Mouse (Mus musculus): ENCODE results near the gene Slain2. TPM values are rescaled to one million over a fixed set of nuclear protein-coding genes. Genes with fewer than 3 reads are reported as not detected.

Gene Slain2
- polyA plus RNA-seq, 1 experiment from 2014 or later = 16.4 TPM

DNA sequence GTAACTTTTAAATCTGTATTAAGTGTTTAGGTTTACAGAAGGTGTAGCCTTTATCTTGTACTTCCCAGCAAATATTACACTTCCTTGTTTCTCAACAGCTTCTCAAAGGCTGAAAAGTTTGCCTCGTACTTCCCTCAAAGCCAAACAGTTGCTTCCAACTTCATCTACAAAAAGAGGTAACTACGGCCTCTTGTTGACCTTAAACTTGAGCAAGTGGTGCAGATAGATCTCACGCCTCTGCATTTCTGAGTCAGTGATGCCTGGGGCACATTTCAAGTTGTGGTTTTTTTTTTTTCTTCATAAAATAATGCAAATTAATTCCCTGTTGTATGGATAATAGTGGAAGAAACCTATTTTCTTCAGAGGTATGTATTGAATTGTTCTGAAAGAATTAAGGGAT lies 51.6 kb downstream of the Slain2 start:
- no peak for ATAC-seq (ENCODE audit: insufficient number of reproducible peaks, low FRiP score, low TSS enrichment, low read depth)
- Histone ChIP-seq H3K27ac (no peak overlapping the region), H3K27me3 (no peaks in the 10 kb centered on the region), H3K9me3 (no peaks in the 10 kb centered on the region), H3K4me3 (no peak overlapping the region), H3K36me3 (peaks cover 22% of the 10 kb centered on the region), H3K9ac (no peak overlapping the region), H3K4me1 (no peaks in the 10 kb centered on the region), H3K4me2 (no peak overlapping the region)
- 78% methylated on average over 3 of the region's 3 CpGs for WGBS

DNA sequence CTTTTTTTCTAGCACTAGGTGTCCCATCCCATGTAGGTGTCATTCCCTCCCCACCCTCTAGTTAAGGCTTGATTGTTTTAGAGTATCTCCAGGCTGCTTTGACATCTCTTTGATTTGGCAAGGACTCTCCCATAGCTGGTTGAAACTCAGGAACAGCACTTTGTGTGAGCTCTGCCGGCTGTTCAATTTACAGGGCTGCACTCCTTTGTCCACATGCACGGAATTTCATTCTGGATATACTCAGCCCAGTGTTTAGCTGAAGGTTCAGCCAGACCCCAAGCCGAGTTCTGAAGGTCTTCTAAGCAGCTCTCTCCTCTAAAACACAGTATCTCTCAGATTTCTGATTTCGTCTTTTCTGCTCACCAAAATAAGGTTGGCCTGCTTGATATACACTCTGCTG lies 58.3 kb downstream of the Slain2 start:
- H3K9ac ChIP-seq = no peak overlapping the region
- H3K27me3 ChIP-seq = no peaks in the 10 kb centered on the region
- no peak overlapping the region for H3K27ac ChIP-seq
- no peak overlapping the region for H3K4me3 ChIP-seq
- no peaks in the 10 kb centered on the region for H3K9me3 ChIP-seq
- WGBS = 64% methylated on average over 4 of the region's 4 CpGs
- H3K36me3 ChIP-seq = peaks cover 53% of the 10 kb centered on the region
- H3K4me2 ChIP-seq = no peak overlapping the region
- no peaks in the 10 kb centered on the region for H3K4me1 ChIP-seq
- ATAC-seq (ENCODE audit: insufficient number of reproducible peaks, low FRiP score, low TSS enrichment, low read depth) = no peak

DNA sequence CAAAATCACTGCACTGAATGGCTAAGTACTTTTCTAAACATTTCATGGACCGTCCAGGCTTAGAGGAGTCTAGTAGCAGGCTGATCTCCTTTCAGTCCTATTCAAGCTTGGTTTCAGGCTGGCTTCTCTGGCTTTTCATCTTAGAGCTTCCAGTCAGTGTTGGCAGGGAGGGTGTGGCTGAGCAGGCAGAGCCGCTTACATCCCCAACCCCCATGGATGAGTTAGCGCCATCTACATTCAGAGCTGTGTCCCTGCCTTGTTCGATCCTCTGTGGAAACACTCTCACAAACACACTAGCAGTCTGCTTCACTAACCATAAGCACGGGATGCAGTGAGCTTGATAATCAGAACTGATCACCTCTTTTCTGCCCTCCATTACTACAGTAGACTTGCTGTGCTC lies 58.8 kb downstream of the Slain2 start:
- Histone ChIP-seq H3K4me2 (no peak overlapping the region), H3K4me3 (no peak overlapping the region), H3K36me3 (peaks cover 53% of the 10 kb centered on the region), H3K27ac (no peak overlapping the region), H3K9me3 (no peaks in the 10 kb centered on the region), H3K27me3 (no peaks in the 10 kb centered on the region), H3K9ac (no peak overlapping the region), H3K4me1 (no peaks in the 10 kb centered on the region)
- 62% methylated on average over 5 of the region's 5 CpGs for WGBS
- no peak for ATAC-seq (ENCODE audit: insufficient number of reproducible peaks, low FRiP score, low TSS enrichment, low read depth)

DNA sequence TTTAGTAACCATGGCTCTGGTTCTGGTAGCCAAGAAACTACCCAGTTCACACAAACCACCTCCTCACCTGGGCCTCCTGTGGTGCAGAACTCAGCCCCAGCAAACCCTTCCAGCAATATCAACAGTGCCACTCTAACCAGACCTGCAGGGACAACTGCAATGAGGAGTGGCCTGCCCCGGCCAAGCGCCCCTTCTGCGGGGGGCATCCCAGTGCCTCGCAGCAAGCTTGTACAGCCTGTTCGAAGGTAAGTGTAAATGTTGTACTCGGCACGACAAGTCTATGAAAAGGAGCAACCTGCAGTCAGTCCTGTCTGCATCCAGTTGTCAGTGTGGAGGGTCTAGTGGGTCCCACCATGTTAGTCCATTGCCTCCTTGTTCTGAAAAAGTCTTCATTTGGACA lies 60.5 kb downstream of the Slain2 start, which contains the start of gene Gm10135:
Gm10135 (minus strand) TSS at position 101 of the 400 bp plus-strand sequence.
- Histone ChIP-seq H3K27ac (no peak within 1 kb of the TSS), H3K9ac (no peak within 1 kb of the TSS), H3K4me1 (no peaks in the 10 kb centered on the region), H3K4me2 (no peak within 1 kb of the TSS), H3K27me3 (no peaks in the 10 kb centered on the region), H3K4me3 (no peak within 1 kb of the TSS), H3K36me3 (peaks cover 48% of the 10 kb centered on the region), H3K9me3 (no peaks in the 10 kb centered on the region)
- WGBS = 96% methylated on average over 7 of the region's 7 CpGs
- no peak for ATAC-seq (ENCODE audit: insufficient number of reproducible peaks, low FRiP score, low TSS enrichment, low read depth)

DNA sequence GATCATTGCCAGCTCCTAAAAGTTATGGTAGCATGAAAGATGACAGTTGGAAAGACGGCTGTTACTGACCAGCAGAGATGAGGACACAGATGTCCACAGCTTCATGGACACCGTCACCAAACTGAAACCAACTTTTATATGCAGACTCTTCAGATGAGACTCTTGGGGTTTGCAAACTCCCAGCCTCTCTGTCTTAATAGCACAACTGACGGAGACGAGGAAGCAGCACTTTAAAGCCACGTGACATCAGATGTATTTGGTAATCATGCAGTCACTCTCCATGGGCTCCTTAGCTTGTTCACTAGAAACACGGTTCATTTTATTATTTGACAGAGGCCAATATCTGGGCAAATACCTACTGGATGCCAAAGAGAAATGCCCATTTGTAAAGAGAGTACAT lies 61.9 kb downstream of the Slain2 start:
- WGBS = 74% methylated on average over 6 of the region's 6 CpGs
- no peaks in the 10 kb centered on the region for H3K4me1 ChIP-seq
- no peaks in the 10 kb centered on the region for H3K9me3 ChIP-seq
- no peak for ATAC-seq (ENCODE audit: insufficient number of reproducible peaks, low FRiP score, low TSS enrichment, low read depth)
- H3K36me3 ChIP-seq = peaks cover 49% of the 10 kb centered on the region
- no peak overlapping the region for H3K9ac ChIP-seq
- no peak overlapping the region for H3K4me3 ChIP-seq
- H3K27ac ChIP-seq = no peak overlapping the region
- no peaks in the 10 kb centered on the region for H3K27me3 ChIP-seq
- H3K4me2 ChIP-seq = no peak overlapping the region

DNA sequence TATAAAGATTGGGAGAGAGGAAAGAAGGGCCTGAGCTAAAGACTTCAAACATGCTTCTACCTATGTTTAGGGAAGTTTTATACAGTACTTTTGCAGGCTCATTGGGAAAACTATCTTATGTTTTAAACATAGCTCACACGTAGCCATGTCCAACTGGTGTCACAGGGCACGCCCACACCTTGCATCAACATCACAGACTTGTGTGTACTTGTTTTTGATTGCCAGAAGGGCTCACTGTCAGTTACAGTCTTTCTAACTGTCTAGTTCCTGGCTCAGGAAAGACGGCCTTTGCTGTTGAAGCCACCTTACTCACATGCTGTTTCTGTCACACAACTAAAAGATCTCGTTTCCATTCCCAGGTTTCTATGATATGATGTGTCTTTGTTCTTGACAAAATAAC lies 62.4 kb downstream of the Slain2 start:
- ATAC-seq (ENCODE audit: insufficient number of reproducible peaks, low FRiP score, low TSS enrichment, low read depth) = no peak
- Histone ChIP-seq H3K27me3 (no peaks in the 10 kb centered on the region), H3K4me1 (no peaks in the 10 kb centered on the region), H3K27ac (no peak overlapping the region), H3K9ac (no peak overlapping the region), H3K36me3 (peaks cover 49% of the 10 kb centered on the region), H3K9me3 (no peaks in the 10 kb centered on the region), H3K4me2 (no peak overlapping the region), H3K4me3 (no peak overlapping the region)
- WGBS = 71% methylated on average over 4 of the region's 4 CpGs

DNA sequence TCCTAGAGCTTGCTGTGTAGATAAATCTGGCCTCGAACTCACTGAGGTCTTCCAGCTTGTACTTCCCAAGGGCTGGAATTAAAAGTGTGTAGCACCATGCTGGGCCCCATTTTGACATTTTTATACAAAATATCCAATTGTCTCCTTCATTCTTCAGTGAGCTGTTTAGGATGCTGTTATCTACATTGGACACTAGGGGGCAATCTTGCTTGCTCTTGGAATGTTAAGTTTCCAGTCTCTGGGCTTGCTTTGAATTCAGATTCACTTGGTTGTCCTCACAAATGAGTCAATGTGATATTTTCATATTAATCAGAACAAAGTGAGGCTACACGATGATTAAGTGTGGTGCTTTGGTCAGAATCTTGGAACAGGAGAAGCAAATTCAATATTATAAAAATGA lies 70.0 kb downstream of the Slain2 start:
- Histone ChIP-seq H3K9ac (no peak overlapping the region), H3K9me3 (no peaks in the 10 kb centered on the region), H3K27me3 (no peaks in the 10 kb centered on the region), H3K36me3 (peaks cover 13% of the 10 kb centered on the region), H3K4me3 (no peak overlapping the region), H3K4me1 (peaks cover 5% of the 10 kb centered on the region; the same call in 1 of the 2 replicates), H3K27ac (no peak overlapping the region), H3K4me2 (no peak overlapping the region)
- WGBS = 10% methylated on average over 2 of the region's 2 CpGs
- no peak for ATAC-seq (ENCODE audit: insufficient number of reproducible peaks, low FRiP score, low TSS enrichment, low read depth)

DNA sequence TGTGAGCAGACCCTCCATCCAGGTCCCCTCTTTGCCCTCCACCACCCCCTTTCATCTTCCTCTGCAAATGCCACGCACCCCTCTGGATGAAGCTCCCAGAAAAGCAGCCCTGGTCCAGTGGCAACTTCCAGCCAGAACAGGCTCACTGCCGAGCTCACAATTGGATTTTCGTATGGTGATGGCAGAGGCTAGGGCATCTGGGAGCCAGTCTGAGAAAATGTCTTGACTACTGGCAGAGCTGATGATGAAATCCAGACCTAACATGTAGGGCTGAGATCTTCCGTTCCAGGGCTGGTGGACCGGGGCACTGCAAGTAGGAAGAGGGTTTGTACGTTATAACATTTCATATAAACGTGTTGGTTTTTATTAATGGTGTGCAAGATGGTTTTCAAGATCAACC lies 73.7 kb downstream of the Slain2 start:
- H3K27ac ChIP-seq = no peak overlapping the region
- no peak for ATAC-seq (ENCODE audit: insufficient number of reproducible peaks, low FRiP score, low TSS enrichment, low read depth)
- H3K4me3 ChIP-seq = no peak overlapping the region
- no peaks in the 10 kb centered on the region for H3K27me3 ChIP-seq
- H3K36me3 ChIP-seq = no peaks in the 10 kb centered on the region
- WGBS = 59% methylated on average over 7 of the region's 7 CpGs
- H3K9me3 ChIP-seq = no peaks in the 10 kb centered on the region
- H3K4me1 ChIP-seq = peaks cover 5% of the 10 kb centered on the region; the same call in 1 of the 2 replicates
- H3K9ac ChIP-seq = no peak overlapping the region
- no peak overlapping the region for H3K4me2 ChIP-seq

DNA sequence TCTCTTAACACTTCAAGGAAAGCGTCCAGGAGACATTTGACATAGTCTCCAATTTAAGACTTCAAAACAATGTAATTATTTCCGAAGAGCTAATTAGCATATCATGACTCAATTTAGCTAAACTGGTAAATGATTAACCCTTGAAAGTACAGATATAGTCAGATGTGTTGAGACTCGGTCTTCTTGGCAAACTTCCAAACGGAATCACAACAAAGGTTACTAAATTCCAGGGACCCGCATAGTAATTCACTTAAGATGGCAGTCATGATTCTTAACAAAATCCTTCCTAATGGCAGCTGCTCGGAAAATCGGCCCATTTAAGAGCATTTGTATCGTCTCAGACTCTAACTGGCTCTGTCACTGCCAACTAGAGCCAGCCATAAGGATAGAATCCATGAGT lies 75.7 kb downstream of the Slain2 start:
- H3K4me3 ChIP-seq = no peak overlapping the region
- 56% methylated on average over 8 of the region's 8 CpGs for WGBS
- no peak overlapping the region for H3K9ac ChIP-seq
- H3K27ac ChIP-seq = no peak overlapping the region
- H3K9me3 ChIP-seq = no peaks in the 10 kb centered on the region
- H3K27me3 ChIP-seq = no peaks in the 10 kb centered on the region
- no peaks in the 10 kb centered on the region for H3K36me3 ChIP-seq
- peaks cover 3% of the 10 kb centered on the region; the same call in 1 of the 2 replicates for H3K4me1 ChIP-seq
- ATAC-seq (ENCODE audit: insufficient number of reproducible peaks, low FRiP score, low TSS enrichment, low read depth) = no peak
- H3K4me2 ChIP-seq = no peak overlapping the region

DNA sequence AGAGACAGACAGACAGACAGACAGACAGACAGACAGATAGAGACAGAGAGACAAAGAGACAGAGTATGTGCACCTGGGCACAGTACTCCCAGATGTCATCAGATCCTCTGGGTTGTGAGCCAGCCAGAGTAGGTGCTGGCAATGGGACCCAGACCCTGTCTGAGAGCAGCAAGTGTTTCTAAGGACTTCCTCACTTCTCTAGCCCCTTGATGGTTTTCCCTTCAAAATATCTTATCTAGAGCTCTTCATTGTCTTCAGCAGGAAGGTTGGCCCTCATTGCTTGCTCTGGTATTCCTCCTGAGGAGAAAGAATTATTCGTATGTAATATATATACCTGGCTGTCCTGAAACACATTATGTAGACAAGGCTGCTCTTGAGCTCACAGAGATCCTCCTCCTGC lies 78.4 kb downstream of the Slain2 start:
- no peaks in the 10 kb centered on the region for H3K9me3 ChIP-seq
- no peak overlapping the region for H3K9ac ChIP-seq
- no peak overlapping the region for H3K27ac ChIP-seq
- H3K4me1 ChIP-seq = no peaks in the 10 kb centered on the region
- 87% methylated on average over 1 of the region's 1 CpGs for WGBS
- H3K36me3 ChIP-seq = no peaks in the 10 kb centered on the region
- H3K4me2 ChIP-seq = no peak overlapping the region
- H3K4me3 ChIP-seq = no peak overlapping the region
- no peak for ATAC-seq (ENCODE audit: insufficient number of reproducible peaks, low FRiP score, low TSS enrichment, low read depth)
- H3K27me3 ChIP-seq = no peaks in the 10 kb centered on the region

DNA sequence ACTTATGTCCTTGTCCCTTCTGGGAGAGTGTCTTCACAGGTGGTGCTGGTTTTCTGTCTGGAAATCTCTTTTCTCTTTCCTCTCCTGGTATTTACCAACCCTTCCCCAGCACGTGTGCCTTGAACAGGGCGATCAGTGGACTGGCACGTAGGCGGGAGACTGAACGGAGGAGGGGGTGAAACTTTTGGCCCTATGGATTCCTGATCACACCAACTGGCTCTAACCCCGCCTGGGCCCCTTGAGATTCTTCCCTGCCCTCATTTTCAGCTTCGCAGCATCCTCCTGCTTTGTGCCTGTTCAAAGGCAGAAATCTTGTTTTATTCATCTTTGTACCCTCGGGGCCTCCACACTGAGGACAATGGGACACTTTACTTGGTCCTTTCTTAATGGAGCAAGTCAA lies 80.3 kb downstream of the Slain2 start:
- Histone ChIP-seq H3K36me3 (no peaks in the 10 kb centered on the region), H3K27me3 (no peaks in the 10 kb centered on the region), H3K4me1 (no peaks in the 10 kb centered on the region), H3K9ac (no peak overlapping the region), H3K4me3 (no peak overlapping the region), H3K9me3 (no peaks in the 10 kb centered on the region), H3K27ac (no peak overlapping the region), H3K4me2 (no peak overlapping the region)
- 72% methylated on average over 8 of the region's 8 CpGs for WGBS
- ATAC-seq (ENCODE audit: insufficient number of reproducible peaks, low FRiP score, low TSS enrichment, low read depth) = no peak

DNA sequence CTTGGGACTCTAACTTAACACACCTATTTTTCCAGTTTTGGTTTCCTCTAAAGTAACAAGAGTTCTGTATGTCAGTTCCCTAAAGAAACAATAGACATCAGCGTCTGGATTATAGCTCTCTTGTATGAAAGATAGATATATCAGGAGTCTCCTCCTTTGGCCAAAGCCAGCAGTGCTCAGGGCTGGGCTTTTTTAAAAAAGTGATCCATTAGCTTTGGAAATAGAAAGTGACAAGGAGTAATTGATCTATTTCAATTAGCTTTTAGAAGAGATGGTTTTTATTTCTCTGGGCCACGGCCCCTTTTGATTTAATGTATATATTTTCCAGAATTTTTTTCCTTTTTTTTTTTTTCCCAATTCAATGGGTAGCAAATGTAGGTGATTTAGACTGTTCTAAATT lies 80.8 kb downstream of the Slain2 start:
- WGBS = 66% methylated on average over 2 of the region's 2 CpGs
- no peaks in the 10 kb centered on the region for H3K36me3 ChIP-seq
- no peak overlapping the region for H3K4me3 ChIP-seq
- H3K4me2 ChIP-seq = no peak overlapping the region
- H3K4me1 ChIP-seq = no peaks in the 10 kb centered on the region
- no peak for ATAC-seq (ENCODE audit: insufficient number of reproducible peaks, low FRiP score, low TSS enrichment, low read depth)
- no peaks in the 10 kb centered on the region for H3K27me3 ChIP-seq
- no peaks in the 10 kb centered on the region for H3K9me3 ChIP-seq
- H3K9ac ChIP-seq = no peak overlapping the region
- no peak overlapping the region for H3K27ac ChIP-seq

DNA sequence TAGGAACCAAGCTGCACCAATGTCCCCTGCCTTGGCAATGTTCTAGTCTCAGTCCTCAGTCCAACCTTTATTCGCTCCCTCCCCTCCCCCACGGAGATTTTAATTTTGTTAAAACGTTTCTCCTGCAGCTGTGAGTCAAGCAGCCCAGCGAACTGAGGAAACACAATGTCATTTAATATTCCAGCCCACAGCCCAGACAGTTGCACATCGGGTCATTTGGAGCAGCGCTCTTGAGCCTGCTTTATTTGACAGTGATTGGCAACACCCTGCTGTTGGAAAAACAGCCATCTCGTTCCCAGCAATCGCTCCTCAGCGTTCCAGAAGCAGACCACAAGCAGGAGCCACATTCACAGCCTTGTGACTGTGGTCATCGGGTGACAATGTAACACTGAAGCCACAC lies 81.3 kb downstream of the Slain2 start:
- Histone ChIP-seq H3K4me2 (no peak overlapping the region), H3K4me3 (no peak overlapping the region), H3K9ac (no peak overlapping the region), H3K27ac (no peak overlapping the region), H3K27me3 (no peaks in the 10 kb centered on the region), H3K36me3 (no peaks in the 10 kb centered on the region), H3K9me3 (no peaks in the 10 kb centered on the region), H3K4me1 (no peaks in the 10 kb centered on the region)
- ATAC-seq (ENCODE audit: insufficient number of reproducible peaks, low FRiP score, low TSS enrichment, low read depth) = no peak
- 42% methylated on average over 10 of the region's 10 CpGs for WGBS
